Mouse (Mus musculus) thymus, postnatal 10 days (tissue): ENCODE measurements around the gene Atp6ap1.

ENCODE experiments used
- DNase-seq, 2 experiments: peaks; one replicate each; pipeline ENCODE4 v3.0.0; 2021; ENCODE audit warnings: low spot score in 2 of 2

Gene Atp6ap1

DNA sequence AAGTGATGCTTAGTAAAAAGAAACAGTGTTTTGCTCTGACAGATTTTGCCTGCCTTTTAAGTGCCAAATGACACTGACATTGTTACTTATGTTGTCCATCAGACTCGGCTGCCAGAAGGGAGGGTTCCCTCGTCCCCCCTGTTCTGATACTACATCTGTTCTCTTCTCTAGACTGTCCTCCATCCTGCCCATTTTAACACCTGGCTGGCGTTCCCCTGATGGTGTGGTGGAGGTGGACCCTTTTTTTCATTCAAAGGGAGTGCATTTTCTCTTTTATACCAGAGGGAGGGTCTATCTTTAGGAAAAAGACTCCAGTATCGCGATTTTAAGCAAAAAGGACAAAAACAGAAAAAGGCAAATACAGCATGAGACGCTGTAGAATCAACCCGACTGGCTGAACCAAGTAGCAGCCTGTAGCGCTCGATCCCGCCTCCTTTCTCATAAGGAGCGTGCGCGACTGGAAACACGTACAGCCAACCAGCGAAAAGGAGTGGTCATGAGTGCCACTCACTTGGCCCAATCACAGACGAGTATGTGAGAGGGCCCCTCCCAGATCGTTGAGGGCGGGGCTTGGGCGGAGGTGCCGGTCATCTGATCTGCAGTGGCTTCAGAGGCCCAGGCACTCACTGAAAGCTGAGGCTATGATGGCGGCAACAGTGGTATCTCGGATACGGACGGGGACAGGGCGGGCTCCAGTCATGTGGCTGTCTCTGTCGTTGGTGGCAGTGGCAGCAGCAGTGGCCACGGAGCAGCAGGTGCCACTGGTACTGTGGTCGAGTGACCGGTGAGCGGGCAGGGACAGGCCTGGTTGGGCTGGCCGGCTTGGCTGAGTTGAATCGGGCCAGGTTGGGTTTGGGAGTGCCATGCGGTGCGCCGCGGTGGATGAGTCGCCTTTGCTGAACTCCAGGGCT is at the start of gene Atp6ap1:
Gene Atp6ap1, plus strand, starts transcription at position 560 of the 911 bp plus-strand sequence.
- DNase-seq: peak; percentile 84 to 87

GRCm38 (mm10) chrX:74248651-74249050 is 48.2 kb upstream of the Atp6ap1 start:
- DNase-seq: peak; percentile 32 to 54

GRCm38 (mm10) chrX:74249615-74250014 is 47.3 kb upstream of the Atp6ap1 start, which contains the start of gene Flna:
Flna (minus strand) TSS chrX:74249820.
- DNase-seq: peak; percentile 33 to 55

DNA sequence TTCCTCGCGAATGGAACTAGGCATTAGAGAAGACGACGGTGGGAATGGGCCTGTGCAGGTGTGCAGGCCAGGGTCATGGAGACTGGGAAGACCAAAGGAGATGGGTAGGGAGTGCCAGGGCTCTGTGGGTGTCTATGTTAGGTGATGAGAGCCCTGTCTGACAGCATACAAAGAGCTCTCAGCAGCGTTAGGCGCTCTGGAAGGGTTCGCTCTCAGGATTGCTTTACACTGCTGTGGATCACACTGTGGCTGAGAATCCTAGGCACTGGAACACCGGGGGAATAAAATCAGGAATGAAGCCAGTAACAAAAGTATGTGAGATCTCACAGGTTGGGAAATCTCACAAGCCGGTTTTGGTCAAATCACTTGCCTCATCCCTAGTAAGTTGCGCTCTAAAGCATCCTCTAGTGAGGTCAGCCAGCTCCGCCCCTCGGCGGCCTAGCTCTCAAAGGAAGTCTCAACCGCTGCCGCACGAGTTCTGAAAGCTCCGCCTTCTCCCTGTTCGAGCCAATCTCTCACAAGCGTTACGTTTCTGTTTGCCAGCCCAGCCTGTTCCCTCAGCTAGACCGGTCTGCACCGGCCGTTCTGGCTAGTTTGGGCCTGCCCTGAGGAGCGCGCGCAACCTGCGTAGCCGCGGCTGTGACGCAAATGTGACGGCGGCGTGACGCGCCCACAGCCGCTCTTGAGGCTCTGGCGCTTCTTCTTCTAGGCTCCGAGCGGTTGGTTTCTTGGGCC is 42.6 kb upstream of the Atp6ap1 start, which contains the start of gene Emd:
Gene Emd, plus strand, starts transcription at position 535 of the 735 bp plus-strand sequence.
- peak; percentile 61 to 77 for DNase-seq

DNA sequence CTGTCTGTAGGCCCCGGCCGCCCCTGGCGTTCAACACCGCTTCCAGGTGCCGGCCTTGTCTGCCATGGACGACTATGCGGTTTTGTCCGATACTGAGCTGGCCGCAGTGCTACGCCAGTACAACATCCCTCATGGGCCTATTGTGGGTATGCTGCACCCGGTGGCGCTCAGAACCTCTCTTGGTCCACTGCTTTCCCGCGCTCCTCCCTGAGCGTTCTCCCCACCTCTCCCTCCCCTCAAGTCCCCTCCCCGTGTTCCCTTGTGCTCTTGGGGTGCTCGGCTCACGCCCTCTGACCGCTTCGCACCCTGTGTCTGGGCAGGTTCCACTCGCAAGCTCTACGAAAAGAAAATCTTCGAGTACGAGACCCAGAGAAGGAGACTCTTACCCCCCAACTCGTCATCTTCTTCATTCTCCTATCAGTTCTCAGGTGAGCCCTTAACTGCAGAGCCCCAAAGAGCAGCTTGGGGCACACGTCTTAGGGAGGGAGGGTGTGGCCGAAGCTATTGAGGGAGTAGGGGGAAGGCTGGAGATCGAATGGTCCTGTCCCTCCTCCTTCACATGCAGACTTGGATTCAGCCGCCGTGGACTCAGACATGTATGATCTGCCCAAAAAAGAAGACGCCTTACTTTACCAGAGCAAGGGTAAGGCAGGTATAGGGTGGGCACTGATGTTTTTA is 41.9 kb upstream of the Atp6ap1 start:
- DNase-seq: no peak

DNA sequence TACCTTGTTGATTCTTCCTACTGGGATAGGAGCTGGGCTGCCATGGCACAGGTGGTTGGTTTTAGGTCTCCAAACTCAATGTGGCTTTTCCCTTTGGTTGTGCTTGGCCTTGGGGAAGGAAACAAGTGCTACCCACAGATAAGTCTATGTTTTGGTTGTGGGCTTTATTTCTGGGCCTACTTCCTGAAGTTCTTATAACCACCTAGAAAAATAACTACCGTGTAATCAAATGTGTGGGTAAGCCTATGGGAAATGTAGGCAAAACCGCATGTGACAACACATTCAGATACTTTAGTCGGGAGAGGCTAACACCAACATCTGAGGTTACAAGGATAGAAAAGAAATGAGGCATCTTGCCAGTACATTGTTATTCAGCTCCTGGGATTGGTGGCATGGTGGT is 39.2 kb upstream of the Atp6ap1 start:
- DNase-seq: no peak

DNA sequence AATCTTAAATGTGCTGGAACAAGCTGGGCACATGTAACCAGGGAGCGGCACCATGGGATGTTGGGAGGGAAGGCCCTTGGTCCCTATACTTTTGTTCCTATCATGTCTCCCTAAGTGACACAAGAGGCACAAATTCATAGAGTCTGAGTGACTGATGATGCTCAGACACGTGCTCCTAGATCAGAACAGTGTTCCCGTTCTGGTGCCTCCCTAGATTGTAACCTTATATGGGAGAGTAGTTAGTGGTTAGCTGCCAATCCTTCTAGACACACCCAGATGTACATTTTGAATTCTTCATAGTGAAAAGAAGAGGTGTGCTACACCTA is 27.2 kb upstream of the Atp6ap1 start:
- DNase-seq: no peak

DNA sequence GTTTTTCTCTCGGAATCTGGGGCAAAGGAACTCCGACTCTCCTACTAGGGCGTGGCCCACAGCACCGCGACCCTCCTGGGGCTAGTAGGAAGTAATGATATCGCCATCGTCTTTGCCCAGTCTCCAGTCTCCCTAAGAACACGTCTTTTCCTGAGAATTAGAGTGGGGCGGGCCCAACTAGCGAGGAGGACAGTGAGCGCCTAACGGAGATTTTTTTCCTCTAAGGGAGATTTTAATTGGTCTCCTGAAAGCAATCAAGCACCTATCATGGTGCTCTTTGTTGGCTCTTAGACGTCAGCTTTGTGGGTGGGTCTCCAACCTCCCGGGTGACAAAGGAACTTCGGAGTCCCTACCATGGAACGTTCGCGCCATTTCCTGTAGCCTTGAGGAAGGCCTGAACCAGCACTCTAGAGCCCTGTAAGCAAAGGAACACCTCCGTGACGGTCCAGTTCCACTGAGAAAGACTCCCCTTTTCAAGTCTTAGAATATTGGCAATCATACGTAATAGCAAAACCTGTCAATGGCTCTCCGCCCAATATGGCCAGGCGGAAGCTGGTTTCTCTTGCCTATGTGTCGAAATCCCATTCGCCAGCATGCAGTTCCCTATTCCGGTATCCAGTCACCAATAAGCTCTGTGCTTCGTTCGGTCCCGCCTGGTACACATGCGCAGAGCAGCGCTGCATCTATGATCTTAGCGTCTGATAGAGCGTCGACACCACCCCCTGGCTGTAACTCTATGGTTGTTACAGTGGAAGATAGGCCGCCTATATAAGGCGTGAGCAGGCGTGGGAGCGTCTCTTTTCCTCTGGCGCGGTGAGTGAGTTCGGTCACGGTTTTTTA is 26.6 kb upstream of the Atp6ap1 start, which contains the start of gene Rpl10:
Gene Rpl10, plus strand, starts transcription at position 751 of the 840 bp plus-strand sequence.
- DNase-seq: peak; percentile 83 to 91

DNA sequence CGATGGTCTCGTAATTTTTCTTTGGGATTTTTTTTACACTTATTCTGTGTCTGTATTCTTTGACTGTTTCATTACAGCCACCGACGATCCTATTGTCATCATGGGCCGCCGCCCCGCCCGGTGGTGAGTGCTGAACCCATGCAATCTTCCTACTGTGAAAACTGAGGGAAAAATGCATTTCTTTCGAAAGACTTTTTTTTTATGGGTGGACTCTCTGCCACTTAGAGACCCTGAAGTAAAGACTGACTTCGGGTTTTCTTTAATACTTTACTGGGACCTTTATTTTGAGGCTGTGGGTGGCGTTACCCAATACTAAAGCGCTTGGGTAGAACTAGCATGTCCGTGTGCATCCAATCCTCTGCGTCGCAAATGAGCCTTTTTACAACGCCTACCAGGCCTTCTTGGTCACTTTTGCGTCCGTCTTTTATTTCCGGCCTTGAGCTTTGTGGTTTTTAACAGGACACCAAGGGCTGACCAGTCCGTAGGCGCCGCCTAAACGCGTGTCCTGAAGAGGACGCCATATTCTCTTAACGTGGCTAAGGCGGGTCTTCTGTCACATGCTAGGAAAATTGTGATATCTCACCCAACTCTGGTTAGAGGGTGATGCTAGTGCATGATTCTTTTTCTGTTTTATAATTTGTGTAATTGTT is 25.9 kb upstream of the Atp6ap1 start:
- peak in 1 of 2 experiments; percentile 7 for DNase-seq

DNA sequence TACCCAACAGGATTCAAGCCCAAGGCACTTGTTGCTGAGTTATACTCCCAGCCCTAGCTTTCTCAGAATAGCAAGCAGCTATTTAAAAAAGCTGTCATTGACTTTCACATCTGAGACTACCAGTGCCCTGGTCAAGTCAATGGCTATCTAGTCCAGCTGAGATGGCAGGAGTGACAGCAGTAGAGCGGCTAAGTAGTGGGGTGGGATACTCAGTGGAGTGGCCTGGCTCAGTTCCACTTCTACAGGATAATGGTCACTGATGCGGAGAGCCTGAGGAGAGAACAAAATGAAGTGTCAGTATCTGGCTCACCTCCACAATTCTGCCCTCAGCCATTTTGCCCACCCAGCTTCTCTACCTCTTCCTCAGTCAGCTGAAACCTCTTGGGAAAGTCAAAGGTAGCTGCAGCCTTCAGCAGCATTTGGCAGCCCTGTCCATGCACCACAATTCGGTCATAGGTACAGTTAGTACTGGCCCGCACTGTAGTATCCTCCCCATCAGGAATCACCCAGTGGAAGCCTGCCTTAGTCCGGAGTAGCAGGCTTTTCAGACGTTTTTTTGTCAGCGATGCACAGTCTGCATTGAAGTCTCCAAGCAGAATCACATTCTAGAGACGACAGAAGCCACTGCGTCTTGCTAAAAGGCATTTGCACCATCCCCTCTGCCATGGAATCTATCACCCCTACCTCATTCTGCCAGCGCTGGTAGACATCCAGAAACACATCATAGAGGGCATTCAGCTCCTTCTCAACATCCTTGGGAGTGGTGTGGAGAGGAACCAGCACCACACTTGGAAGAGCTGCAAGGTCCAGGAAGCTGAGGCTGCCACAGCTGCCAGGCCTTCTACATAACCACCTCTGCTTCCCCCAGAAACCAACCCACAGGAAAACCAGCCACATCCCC is 23.2 kb upstream of the Atp6ap1 start:
- no peak for DNase-seq

DNA sequence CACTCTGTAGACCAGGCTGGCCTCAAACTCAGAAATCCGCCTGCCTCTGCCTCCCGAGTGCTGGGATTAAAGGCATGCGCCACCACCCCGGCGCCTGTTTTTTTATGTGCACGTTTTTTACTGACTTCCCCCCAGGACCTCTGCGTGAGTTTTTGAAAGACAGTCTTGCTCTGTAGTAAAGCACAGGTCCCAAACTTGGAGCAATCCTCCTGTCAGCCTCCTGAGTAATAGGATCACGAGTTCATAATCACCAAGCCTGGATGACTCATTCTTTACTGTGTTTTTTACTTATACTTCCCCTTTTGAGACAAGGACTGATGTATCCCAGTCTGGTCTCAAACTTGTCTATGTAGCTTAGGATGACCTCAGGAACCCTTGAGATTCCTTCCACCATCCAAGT is 19.0 kb upstream of the Atp6ap1 start:
- DNase-seq: no peak

DNA sequence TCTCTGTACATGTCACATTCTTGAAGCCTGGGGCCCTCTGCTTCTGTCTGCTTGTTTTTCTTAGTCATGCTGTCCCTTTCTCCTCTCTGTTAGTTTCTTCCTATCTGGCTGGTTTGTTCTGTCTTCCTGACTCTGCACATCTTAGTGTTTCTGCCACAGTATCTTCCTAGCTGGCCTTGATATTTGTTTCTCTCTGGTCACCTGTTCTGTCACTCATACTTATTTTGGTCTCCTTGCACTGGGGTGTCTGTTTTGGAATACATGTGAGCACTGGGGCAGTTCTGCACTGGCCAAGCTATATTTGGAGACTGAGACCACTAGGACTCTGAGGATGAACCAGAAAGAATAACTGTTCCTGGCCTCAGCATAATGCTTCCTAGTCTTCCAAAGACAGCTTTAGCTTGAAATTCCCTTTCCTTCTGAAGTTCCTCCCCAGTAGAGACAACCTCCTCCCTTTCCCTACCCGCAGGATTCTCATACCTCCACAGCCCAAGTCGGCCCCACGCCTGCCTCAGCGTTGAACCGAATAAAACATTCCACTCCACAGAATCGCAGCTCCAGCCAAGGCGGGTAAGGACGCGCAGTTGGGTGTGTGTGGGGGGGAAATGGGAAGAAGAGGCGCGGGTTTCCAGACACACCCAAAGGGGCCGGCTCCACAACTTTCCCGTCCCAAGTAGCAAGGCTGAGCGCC is 15.7 kb upstream of the Atp6ap1 start:
- no peak for DNase-seq

DNA sequence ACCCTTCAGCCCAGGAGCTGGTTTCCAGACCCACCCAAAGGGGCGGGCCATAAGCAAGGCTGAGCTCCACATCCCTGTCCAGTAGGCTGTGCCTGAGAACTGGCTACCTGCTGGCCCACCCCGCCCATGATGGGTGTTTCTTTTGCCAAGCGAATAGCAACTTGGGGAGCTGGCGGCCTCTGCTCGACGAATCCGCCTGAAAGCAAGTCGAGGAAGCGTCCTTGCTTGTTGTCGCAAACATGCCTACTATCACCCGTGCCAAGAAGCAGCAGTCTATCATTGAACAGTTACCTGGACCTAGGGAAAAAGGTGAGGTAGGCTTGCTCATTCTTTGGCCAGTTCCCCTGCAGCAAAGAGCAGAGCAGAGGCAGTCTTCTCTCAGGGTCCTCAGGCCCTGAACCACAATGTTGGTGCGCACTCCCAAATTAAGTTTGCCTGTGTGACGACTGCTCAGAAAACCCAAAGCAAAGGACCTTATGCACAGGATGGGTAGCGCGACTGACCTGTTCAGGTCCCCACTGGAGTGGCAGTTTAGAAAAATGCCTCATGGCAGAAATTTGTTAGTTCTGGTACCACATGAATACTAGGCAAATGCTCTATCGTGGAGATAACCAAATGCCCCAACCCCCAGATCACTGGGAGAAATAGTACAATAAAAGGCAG is 15.0 kb upstream of the Atp6ap1 start, which contains the start of the genes Taz and Dnase1l1:
Gene Taz, plus strand, starts transcription at position 181 of the 663 bp plus-strand sequence.
Gene Dnase1l1, minus strand, starts transcription at position 606 of the 663 bp plus-strand sequence.
- peak; percentile 27 to 46 for DNase-seq

DNA sequence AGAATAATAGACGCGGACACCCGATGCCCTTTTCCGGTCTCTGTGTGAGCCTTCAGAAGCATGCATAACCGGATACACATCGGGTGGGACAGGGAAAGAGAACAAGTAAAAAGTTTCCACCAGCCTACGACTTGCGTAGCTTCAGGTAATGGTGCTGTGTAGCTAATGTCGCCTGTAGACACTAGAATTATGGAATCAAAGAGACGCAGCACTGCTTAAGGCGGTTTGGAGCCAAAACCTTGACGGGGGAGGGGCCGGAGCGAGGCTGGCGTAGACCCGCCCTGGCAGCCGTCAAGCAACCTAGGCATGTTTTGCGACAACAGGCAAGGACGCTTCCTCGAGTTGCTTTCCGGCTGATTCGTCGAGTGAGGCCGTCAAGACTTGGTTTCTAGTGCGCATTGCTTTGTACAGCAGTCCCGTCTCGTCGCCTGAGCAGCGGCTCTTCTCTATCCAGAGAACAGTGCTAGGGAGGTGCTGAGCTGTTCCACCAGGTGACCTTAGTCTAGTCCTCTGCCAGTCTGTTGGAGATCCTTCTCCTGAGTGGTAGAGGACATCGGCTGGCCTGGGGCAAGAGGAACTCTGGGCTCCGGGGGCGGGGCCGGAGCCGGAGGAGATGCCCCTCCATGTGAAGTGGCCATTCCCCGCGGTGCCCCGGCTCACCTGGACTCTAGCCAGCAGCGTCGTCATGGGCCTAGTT is 14.4 kb upstream of the Atp6ap1 start:
- peak; percentile 79 to 82 for DNase-seq

GRCm38 (mm10) chrX:74283092-74283437 is 13.8 kb upstream of the Atp6ap1 start:
- DNase-seq: peak in 1 of 2 experiments; percentile 2

- no peak for DNase-seq
These were observed 3.5 kb upstream of the Atp6ap1 start for GRCm38 (mm10) chrX:74293431-74293830.

DNA sequence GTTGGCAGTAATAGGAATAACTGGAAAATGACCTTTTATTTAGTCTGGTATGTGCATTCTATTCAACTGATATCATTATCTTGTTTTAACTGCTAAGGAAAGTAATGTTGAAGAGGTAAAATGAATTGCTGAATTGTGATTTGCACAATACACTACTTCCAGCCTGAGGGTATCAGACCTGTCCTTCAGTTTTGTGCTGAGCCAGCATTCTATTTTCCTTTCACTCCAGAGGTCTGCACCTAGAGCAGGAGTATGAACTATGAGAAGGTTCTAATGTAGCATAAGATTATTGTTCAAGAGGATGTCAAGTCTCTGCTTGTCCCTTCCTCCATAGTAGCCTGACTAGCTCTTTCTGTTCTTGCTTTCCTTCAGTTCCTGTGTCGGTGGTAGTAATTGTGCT is 1.5 kb downstream of the Atp6ap1 start:
- no peak for DNase-seq

GRCm38 (mm10) chrX:74299721-74300120 is 2.8 kb downstream of the Atp6ap1 start:
- no peak for DNase-seq
